Mouse (Mus musculus): ENCODE results near the gene Fndc7.
A peak's percentile ranks its signal among the peaks of the same experiment; 100 is the strongest.
"Not testable (repeated sequence)": the region's sequence is repeated elsewhere in the genome, so short reads cannot be mapped to it uniquely, and the experiment has no call there.

Fndc7 gene

DNA sequence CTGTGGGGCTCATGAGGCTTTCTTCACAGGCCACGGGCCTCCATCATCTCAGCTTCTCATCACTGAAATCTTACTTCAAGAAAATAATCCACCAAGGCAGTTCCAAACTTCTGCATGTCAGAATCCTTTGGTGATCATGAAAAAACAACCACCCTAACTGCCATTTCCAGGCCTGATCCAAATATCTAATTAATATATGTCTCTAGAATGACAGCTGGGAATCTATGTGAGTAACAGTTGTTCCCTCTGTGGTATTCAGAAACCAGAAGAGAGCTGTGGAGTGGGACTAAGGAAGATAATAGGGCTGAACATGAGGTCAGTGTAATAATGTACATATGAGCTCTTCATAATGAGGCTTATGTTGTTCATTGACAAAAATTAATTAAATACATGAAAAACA, 36.5 kb downstream of the Fndc7 start:
- DNase-seq (ENCODE audit: low spot score) = no peak

DNA sequence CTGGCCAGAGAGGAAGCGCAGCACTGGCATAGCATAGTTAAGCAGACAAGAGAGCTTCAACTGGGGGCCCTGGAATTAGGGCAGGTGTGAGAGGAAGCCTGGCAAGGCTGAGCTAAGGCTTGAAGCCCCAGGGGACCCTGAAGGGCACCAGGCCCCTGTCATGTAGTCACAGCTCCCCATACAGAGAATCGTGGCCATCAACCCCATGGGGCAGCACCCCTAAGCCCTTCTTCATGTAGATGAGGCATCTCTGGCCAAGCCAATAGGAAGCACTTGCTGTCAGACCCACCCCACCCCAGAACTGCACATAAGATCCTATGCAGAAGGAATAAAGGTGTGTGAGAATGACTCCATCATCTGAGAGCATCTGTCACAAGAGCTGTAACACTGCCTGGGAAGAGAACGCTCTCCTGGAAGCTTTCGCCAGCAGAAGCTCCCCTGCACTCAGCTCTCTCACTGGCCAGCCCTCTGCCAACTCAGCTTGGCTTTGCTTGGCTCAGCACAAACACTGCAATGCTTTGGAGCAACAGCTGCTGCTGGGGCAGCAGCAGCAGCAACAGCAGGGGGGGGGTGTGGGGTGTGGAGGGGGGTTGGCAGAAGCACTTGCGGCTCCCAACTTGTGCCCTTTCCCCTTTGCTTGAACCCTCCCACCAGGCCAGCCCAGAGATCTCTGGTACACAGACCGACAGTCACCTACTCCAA, 37.7 kb downstream of the Fndc7 start:
- DNase-seq (ENCODE audit: low spot score) = no peak

DNA sequence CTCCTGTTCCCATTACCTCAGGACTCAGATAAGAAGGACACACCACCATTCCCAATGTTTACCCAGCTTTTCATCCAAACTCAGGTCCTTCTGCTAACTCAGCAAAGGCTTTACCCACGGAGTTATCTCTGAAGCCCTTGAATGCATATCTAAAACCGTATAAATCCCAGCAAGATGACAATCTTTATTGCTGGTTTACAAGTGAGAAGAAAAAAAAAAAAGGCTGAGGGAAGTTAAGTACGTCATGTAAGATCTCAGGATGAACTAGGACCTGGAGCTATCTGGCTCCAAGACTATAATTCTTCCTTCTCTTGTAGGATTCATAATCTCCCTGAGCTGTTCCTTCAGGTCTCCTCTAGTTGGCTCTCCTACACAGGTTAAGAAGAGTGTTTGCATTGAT, 38.3 kb downstream of the Fndc7 start:
- no peak for DNase-seq (ENCODE audit: low spot score)

DNA sequence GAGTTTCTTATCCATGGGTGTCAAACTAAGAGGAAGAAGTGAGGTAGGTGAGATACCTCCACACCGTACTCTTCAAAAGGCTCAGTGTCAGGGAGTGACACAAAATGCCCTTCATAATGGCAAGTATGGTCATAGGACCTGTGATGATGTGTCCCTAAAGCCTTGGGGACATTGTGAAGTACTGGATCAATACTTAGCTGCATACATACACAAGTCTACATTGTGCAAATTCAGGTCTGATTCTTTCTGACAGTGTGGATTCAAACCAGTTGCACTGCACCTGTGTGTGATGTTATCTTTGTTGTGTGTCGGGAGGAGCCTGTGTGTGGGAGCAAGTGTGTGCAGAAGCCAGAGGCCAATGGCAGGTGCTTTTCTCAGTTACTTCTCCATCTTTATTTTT, 38.7 kb downstream of the Fndc7 start:
- no peak for DNase-seq (ENCODE audit: low spot score)

DNA sequence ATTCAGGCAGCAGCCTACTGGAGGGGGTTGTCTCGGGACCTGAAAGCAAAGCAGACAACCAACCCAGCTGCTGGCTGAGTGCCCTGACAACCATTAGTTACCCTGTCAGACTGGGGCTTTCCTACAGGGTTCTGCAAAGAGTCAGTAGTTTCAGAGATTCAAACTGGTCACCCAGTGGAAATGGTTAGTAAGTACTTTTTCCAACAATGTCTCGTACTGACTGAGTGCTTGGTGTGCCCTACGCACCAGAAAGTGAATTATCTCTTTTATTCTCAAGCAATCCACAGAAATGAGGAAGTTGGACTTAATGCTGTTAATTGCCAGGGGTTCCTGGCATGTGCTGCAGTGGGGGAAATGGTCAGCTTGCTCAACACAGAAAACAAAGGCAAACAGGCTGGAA, 39.3 kb downstream of the Fndc7 start:
- DNase-seq (ENCODE audit: low spot score) = no peak

DNA sequence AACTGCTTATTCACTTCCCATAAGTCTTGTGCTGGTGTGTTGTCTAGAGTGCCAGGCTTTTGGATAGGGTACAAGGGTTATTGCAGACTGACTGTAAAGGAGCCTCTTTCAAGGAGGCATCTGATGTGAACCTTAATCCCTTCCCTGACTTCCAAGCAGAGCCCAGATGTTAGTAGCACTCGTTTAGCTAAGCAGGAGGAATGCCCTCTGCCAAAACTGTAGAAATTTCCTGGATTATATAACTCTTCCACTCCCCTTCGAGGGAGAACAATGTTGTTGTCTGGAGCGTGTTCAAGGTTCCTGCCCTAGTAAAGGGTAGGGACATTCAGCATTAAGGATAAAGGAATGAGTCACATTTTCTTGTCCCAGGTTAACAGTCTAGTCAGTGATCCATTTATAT, 43.2 kb downstream of the Fndc7 start:
- DNase-seq (ENCODE audit: low spot score) = no peak

DNA sequence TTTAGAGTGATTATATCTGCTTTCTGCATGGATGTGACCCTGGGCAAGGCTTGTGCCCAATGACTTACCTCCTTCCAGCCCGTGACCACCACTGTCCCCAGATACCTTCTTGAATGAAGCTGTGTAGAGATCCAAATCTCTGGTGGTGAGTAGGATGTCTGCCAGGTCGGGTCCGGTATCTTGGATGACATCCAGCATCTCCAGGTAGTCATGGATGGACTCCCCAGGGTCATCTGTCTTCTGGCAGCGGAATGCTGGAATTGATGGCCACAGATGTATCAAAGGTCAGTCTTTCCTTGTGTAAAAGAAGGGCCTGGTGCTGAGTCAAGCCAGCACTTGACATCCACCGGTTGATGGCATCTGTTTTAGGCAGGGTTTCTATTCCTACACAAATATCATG, 45.3 kb downstream of the Fndc7 start:
- DNase-seq (ENCODE audit: low spot score) = no peak

DNA sequence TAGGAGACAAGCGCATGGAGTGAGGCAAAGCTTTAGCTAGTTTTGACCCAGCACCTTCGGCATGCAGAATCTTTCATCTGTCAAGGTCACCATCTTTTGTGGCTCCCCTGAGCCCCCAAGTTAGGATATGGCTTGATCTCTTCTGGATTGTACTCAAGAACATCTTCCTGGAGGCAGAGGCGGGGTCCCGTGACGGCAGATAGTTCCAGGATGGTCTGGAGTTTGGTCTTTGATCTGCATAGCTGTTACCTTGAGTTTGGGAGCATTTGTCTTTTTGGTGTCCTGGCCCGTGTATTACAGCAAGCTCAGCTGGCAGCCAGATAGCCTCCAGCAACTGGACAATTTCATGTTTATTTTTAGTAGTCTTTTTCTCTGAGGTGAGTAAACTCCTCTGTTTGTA, 45.8 kb downstream of the Fndc7 start:
- no peak for DNase-seq (ENCODE audit: low spot score)

DNA sequence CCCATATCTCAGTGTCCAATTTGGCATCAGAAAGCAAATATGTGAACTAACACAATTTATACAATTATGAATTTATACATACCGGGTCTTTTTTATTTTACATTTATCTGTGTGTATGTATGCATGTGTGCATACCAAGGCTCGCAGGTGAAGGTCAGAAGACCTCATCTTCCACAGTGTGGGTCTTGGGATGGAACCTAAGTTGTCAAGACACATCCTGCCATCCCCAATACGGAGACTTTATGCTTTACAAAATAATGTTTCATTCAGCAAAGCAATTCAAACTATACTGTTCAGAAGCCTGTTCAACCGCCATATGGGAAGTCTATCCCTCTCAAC, 49.1 kb downstream of the Fndc7 start:
- DNase-seq (ENCODE audit: low spot score) = no peak

DNA sequence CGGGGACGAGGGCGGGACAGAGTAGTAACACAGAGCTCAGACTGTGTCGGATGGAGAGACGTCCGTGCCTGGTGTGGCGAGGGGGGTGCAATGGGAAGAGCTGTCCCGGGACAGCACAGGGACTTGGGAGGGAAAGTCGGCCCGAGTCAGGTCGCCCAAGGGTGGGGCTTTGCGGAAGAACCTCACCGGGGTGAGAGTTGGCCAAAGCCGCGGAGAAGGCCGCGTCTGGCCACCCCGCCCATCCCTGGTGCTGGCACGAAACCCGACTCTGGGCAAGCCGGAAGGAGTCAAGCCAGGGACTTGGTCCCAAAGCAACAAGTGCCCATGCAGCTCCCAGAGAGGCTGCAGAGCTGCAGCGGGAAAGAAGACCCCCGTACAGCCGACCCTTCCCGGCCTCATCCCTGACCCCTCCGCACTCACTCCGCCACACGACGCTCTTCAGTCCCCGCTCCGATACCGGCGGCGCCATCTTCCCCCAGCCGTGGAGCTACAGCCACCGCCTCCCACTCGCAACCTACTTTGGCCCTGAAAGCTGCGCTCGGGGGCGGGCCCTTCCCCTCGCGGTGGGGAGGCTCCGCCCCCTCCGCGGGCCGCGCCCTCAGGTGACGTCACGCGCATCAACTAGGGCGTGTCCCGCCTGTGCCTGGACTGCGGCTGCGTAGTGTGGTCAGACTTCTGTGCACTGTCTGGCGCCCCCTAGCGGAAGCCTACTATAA, 49.6 kb downstream of the Fndc7 start, which contains the start of gene Stxbp3:
Stxbp3 (minus strand) TSS at position 527 of the 716 bp plus-strand sequence.
- peak; percentile 99 for DNase-seq (ENCODE audit: low spot score)

DNA sequence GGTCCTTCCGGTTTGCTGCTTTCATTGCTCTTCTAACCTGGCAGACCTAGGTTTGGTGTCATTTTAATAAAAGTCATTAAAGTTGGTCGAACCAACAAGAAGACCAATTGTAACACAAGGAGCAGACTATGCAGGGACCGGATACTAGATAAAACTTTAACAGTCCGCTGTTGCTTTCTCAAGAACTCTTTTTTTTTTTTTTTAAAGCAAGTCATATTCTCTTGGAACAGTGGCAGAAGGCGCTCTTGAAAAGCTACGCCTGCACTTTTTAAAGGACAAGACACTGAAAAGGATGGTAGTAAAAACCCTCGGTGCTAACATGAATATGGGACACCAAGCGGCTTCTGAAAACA, 50.2 kb downstream of the Fndc7 start:
- DNase-seq (ENCODE audit: low spot score) = no peak

DNA sequence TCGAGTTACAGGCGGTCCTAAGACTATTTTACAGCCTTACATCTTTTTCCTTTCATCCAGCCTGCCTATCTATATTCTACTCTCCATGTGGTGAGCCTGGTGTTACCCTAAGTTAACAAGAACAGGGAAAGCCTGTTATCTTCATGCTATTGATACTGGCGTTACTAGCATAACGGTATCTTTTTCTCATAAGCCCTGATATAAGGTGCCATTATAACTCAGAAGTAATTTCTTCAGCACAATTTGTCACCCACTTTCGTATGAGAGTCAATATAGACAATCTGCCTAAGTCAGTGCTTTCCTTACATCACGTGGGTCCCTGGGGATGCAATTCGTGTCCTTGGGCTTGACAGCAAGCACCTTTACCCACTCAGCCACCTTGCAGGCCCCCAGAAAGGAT, 50.8 kb downstream of the Fndc7 start:
- DNase-seq (ENCODE audit: low spot score) = no peak

DNA sequence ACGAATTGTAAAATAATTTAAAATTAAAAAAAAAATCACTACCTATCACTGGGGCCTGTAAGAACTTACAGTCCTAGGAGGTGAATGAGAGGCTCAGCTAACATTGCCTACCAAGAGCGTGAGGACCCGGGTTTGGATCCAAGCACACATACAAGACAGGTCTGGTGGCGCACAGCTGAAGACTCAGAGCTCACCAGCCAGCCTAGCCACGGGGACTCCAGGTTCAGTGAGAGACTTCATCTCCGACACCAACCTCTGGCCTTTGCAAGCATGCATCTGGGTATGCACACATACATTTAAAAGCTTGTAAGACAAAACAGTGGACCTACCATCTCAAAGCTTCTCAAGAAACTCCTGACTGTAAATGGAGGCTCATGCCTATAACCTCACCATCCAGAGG, 52.9 kb downstream of the Fndc7 start:
- DNase-seq (ENCODE audit: low spot score) = no peak

DNA sequence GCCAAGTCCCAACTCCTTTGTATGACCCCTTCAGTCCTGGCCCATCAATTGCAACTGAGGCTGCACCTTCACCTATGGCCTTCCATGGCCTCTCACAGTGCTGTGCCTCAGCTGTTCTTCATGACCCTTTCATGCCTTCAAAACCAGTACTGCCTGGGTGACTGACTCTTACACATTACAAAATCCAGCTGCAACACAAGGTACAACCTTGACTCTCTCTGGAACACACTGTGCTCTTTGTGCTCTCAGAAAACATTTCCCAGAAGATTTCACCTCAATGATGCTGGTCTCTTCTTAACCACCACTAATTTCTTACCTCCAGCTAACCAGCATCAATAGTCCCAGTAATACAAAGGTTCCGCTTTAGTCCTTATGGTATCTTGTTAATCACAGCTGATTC, 56.1 kb downstream of the Fndc7 start:
- not testable (repeated sequence) for DNase-seq (ENCODE audit: low spot score)

DNA sequence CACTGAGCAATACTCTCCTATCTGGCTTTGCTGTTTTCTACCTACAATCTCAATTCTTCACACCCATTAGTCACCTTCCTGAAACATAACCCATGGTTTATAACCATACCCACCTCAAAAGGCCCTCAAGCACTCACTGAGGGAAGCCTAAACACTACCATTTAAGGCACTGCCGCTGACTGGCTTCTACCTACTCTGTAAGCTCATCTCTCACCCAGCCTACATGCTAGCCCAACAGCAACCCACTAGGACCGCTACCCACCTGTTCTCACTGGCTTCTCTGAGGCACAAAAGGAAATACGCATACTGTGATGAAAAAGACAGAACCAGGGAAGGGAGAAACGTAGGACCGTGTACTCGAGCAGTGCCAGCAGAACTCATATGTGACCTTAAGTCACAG, 58.1 kb downstream of the Fndc7 start:
- no peak for DNase-seq (ENCODE audit: low spot score)

DNA sequence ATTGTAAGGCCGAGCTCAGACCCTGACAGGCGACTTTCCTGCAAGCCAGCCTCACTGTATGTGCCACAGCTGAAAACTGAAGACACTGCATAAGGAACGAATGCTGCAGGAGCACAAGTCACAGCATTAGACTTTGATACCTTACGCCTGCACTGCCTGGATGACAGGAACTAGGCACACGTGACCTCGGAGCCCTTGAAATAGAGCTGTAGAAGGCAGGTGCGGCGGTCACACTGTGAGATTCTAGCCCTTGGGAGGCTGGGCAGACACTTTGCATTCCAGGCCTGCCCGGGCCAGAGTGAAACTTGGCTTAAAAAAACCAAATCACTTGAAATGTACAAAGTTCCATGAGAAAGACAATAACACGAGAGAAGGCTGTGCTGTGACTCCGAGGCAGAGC, 59.3 kb downstream of the Fndc7 start:
- no peak for DNase-seq (ENCODE audit: low spot score)

DNA sequence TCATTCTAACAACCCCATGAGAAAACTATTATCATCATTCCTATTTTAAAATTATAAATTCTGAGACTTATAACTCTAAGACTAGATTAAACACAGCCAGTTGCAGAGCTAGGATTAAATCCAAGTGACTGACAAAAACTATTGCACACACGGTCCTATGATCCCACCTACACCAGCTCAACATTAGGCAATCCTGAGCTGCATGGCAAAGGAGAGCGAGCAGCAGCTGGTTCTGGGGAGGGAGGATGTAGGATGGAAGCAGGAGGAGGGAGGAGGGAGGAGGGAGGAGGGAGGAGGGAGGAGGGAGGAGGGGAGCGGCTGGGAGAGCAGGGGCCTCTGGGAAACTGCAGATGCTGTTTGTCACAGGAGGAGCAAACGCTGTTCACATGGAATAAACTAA, 74.2 kb downstream of the Fndc7 start:
- DNase-seq (ENCODE audit: low spot score) = no peak

DNA sequence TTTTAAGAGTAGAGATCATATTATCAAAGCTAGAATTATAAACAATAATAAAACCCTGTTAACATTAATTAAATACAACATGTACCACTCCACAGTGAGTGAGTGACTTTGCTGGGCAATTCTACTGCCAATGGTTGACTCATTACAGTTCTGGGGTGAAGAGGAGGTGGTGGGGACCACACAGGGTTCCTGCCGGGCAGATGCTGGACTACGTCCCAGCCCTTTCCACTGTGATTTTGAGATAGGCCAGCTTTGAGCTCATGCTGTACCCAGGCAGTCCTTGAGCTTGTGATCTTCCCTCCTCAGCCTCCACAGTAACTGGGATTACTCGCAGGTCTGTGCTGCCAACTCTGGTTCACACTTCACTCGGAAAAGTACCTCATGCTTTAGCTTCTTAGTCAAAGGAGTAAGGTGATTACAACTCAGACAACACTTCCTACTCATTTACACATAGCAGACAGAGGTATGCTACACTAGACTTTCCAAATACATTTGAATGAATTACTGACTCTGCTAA, 79.0 kb downstream of the Fndc7 start:
- DNase-seq (ENCODE audit: low spot score) = no peak

DNA sequence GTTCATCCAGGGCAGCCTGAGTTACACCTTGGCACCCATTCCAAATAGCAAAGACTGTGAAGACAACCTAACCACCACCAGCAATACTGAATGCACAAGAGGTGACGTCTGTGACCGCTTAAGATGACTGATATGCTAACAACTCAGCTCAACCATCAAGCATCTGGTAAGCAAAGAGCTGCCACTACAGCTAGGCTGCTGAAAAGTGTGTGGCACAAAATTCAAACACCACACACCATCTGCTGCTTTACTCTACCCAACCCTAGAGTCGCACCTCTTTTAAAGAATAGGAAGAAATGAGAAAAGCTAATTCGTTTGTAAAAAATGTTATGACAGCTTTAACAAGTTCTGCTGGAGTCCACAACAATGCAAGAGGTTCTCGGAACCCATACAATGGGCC, 84.2 kb downstream of the Fndc7 start:
- no peak for DNase-seq (ENCODE audit: low spot score)
